Mouse (Mus musculus): ENCODE results near the gene Srgap3. TPM values are rescaled to one million over a fixed set of nuclear protein-coding genes. Genes with fewer than 3 reads are reported as not detected.

Gene Srgap3
- polyA plus RNA-seq, 1 experiment, result 4.6 TPM

- Histone ChIP-seq H3K79me3 (ENCODE audit: low read depth) (no peaks in the 10 kb centered on the region), H3K36me3 (ENCODE audit: control insufficient read depth, insufficient read depth) (peaks cover 4% of the 10 kb centered on the region), H3K79me2 (ENCODE audit: control insufficient read depth, insufficient read depth) (no peaks in the 10 kb centered on the region), H3ac (ENCODE audit: control insufficient read depth, insufficient read length, low read depth) (no peak overlapping the region), H3K27me3 (ENCODE audit: control insufficient read depth, insufficient read depth, insufficient read length) (no peaks in the 10 kb centered on the region), H3K4me3 (ENCODE audit: insufficient read depth, poor library complexity, severe bottlenecking) (no peak overlapping the region)
- TF ChIP-seq MAX (IDR thresholded peaks at IDR 0.05), result no peak
- peak; percentile 42 for TF ChIP-seq USF1 (IDR thresholded peaks at IDR 0.05; ENCODE audit: low read depth)
These were observed 22.4 kb downstream of the Srgap3 start for GRCm38 (mm10) chr6:112924606-112925141.

DNA sequence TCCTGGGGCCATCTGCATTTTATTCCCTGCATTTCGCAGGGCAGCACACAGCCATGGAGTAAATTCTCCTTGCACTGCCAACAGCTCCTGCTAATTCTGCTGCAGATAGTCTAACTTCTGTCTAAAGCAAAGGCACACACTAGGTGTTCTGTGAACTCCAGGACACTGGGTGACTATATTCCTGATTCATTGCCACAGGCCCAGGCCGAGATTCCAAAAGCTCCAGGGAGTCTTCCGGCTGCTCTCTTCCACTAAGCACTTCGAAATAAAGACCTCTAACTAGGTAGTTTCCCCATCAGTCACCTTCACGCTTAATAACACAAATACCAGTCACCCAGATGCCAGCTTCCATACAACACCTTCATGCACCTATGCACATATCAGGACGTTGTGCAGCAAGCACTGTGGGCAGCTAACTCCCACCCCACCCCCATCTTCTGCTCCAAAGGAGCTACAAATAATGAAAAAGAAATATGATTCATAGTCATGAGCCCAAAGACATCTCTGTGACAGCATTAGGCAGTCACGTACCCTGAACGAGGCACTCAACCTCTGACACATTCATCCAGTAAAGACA lies 26.4 kb downstream of the Srgap3 start:
- peaks cover 2% of the 10 kb centered on the region for H3K79me3 ChIP-seq (ENCODE audit: low read depth)
- no peak overlapping the region for H3K4me3 ChIP-seq (ENCODE audit: insufficient read depth, poor library complexity, severe bottlenecking)
- no peaks in the 10 kb centered on the region for H3K27me3 ChIP-seq (ENCODE audit: control insufficient read depth, insufficient read depth, insufficient read length)
- TF ChIP-seq MYOG (IDR thresholded peaks at IDR 0.05; ENCODE audit: control insufficient read depth, extremely low read depth, insufficient read length) (no peak), FOSL1 (IDR thresholded peaks at IDR 0.05; ENCODE audit: insufficient read depth, low read length, poor library complexity, severe bottlenecking) (no peak), USF1 (IDR thresholded peaks at IDR 0.05; ENCODE audit: low read depth) (no peak), CEBPB (IDR thresholded peaks at IDR 0.05; ENCODE audit: low read depth) (no peak), CTCF (IDR thresholded peaks at IDR 0.05; ENCODE audit: control insufficient read depth, insufficient read depth, insufficient read length) (no peak), MAX (IDR thresholded peaks at IDR 0.05) (no peak), MYOD1 (IDR thresholded peaks at IDR 0.05; ENCODE audit: control insufficient read depth, insufficient read length, low read depth) (no peak)
- H3ac ChIP-seq (ENCODE audit: control insufficient read depth, insufficient read length, low read depth), result no peak overlapping the region
- no peaks in the 10 kb centered on the region for H3K79me2 ChIP-seq (ENCODE audit: control insufficient read depth, insufficient read depth)
- peaks cover 4% of the 10 kb centered on the region for H3K36me3 ChIP-seq (ENCODE audit: control insufficient read depth, insufficient read depth)

DNA sequence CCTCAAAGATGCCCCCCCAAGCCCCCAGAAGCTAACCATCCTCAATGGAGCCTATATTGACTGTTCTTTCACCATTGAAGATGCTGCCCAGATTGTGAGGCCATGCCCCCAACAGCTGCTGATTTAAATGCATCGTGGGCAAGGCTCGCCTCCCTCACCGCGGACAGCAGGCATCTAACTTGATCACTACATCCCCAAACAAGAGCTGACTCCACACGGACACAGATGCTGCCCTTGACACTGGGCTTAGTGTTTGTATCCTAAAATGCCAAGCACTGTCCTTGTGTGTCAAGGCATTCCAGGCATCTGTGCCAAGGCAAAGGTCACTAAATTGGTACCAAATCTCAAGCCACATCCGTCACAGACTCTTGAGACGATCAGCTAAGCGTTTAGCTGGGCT lies 29.3 kb downstream of the Srgap3 start:
- H3K79me2 ChIP-seq (ENCODE audit: control insufficient read depth, insufficient read depth), result no peaks in the 10 kb centered on the region
- H3K27me3 ChIP-seq (ENCODE audit: control insufficient read depth, insufficient read depth, insufficient read length), result no peaks in the 10 kb centered on the region
- no peak for TF ChIP-seq CEBPB (IDR thresholded peaks at IDR 0.05; ENCODE audit: low read depth)
- TF ChIP-seq CTCF (IDR thresholded peaks at IDR 0.05; ENCODE audit: control insufficient read depth, insufficient read depth, insufficient read length), result no peak
- no peak for TF ChIP-seq MYOG (IDR thresholded peaks at IDR 0.05; ENCODE audit: control insufficient read depth, extremely low read depth, insufficient read length)
- TF ChIP-seq MYOD1 (IDR thresholded peaks at IDR 0.05; ENCODE audit: control insufficient read depth, insufficient read length, low read depth), result no peak
- no peak for TF ChIP-seq USF1 (IDR thresholded peaks at IDR 0.05; ENCODE audit: low read depth)
- TF ChIP-seq MAX (IDR thresholded peaks at IDR 0.05), result no peak
- no peak for TF ChIP-seq FOSL1 (IDR thresholded peaks at IDR 0.05; ENCODE audit: insufficient read depth, low read length, poor library complexity, severe bottlenecking)
- no peak overlapping the region for H3K4me3 ChIP-seq (ENCODE audit: insufficient read depth, poor library complexity, severe bottlenecking)
- H3K36me3 ChIP-seq (ENCODE audit: control insufficient read depth, insufficient read depth), result peaks cover 4% of the 10 kb centered on the region
- H3K79me3 ChIP-seq (ENCODE audit: low read depth), result peaks cover 2% of the 10 kb centered on the region
- no peak overlapping the region for H3ac ChIP-seq (ENCODE audit: control insufficient read depth, insufficient read length, low read depth)

DNA sequence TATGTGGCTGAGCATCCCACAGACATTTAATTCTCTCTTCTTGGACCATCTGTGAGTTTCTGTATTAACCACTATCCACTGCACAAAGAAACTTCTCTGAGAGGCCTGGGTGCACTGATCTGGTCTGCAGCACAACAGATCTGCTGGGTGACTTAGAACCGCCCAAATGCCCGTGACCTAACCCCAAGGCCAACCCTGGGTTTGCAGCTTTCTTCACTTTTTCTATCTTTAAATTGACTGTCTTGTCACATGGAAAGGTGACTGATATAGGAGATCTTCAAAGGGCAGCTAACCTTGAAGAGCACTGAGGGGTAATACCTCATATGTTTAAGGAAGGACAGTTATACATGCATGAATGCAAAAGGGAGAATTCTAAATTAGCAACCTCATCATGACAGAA lies 30.8 kb downstream of the Srgap3 start:
- Histone ChIP-seq H3K27me3 (ENCODE audit: control insufficient read depth, insufficient read depth, insufficient read length) (no peaks in the 10 kb centered on the region), H3K79me3 (ENCODE audit: low read depth) (peaks cover 2% of the 10 kb centered on the region), H3ac (ENCODE audit: control insufficient read depth, insufficient read length, low read depth) (no peak overlapping the region), H3K79me2 (ENCODE audit: control insufficient read depth, insufficient read depth) (no peaks in the 10 kb centered on the region), H3K4me3 (ENCODE audit: insufficient read depth, poor library complexity, severe bottlenecking) (no peak overlapping the region), H3K36me3 (ENCODE audit: control insufficient read depth, insufficient read depth) (no peaks in the 10 kb centered on the region)
- TF ChIP-seq CEBPB (IDR thresholded peaks at IDR 0.05; ENCODE audit: low read depth), result no peak
- no peak for TF ChIP-seq MAX (IDR thresholded peaks at IDR 0.05)
- no peak for TF ChIP-seq MYOD1 (IDR thresholded peaks at IDR 0.05; ENCODE audit: control insufficient read depth, insufficient read length, low read depth)
- TF ChIP-seq MYOG (IDR thresholded peaks at IDR 0.05; ENCODE audit: control insufficient read depth, extremely low read depth, insufficient read length), result no peak

GRCm38 (mm10) chr6:112912552-112912951 lies 34.5 kb downstream of the Srgap3 start:
- no peak overlapping the region for H3ac ChIP-seq (ENCODE audit: control insufficient read depth, insufficient read length, low read depth)
- H3K27me3 ChIP-seq (ENCODE audit: control insufficient read depth, insufficient read depth, insufficient read length), result no peaks in the 10 kb centered on the region
- H3K36me3 ChIP-seq (ENCODE audit: control insufficient read depth, insufficient read depth), result no peaks in the 10 kb centered on the region
- no peak overlapping the region for H3K4me3 ChIP-seq (ENCODE audit: insufficient read depth, poor library complexity, severe bottlenecking)
- no peaks in the 10 kb centered on the region for H3K79me2 ChIP-seq (ENCODE audit: control insufficient read depth, insufficient read depth)
- no peak for TF ChIP-seq USF1 (IDR thresholded peaks at IDR 0.05; ENCODE audit: low read depth)
- TF ChIP-seq MYOD1 (IDR thresholded peaks at IDR 0.05; ENCODE audit: control insufficient read depth, insufficient read length, low read depth), result no peak
- TF ChIP-seq FOSL1 (IDR thresholded peaks at IDR 0.05; ENCODE audit: insufficient read depth, low read length, poor library complexity, severe bottlenecking), result no peak
- TF ChIP-seq CEBPB (IDR thresholded peaks at IDR 0.05; ENCODE audit: low read depth), result no peak
- TF ChIP-seq CTCF (IDR thresholded peaks at IDR 0.05; ENCODE audit: control insufficient read depth, insufficient read depth, insufficient read length), result no peak
- no peak for TF ChIP-seq MAX (IDR thresholded peaks at IDR 0.05)
- TF ChIP-seq MYOG (IDR thresholded peaks at IDR 0.05; ENCODE audit: control insufficient read depth, extremely low read depth, insufficient read length), result no peak
- peaks cover 2% of the 10 kb centered on the region for H3K79me3 ChIP-seq (ENCODE audit: low read depth)

DNA sequence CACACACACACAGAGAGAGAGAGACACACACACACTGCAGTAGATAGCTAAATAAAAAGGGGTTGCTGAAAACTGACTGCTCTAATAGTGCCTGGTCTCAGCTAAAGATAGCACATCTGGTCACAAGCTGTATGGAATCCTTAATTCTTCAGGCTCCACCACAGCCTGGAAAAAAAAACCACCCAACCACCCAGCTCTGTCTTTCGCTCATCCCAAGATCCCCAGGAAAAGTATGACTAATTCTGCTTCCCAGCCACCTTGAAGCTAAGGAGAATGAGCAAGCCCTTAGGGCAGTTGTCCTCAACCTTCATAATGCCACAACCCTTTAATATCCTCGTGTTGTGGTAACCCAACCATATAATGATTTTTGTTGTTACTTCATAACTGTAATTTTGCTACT lies 37.4 kb downstream of the Srgap3 start:
- Histone ChIP-seq H3ac (ENCODE audit: control insufficient read depth, insufficient read length, low read depth) (no peak overlapping the region), H3K27me3 (ENCODE audit: control insufficient read depth, insufficient read depth, insufficient read length) (no peaks in the 10 kb centered on the region), H3K79me3 (ENCODE audit: low read depth) (no peaks in the 10 kb centered on the region), H3K36me3 (ENCODE audit: control insufficient read depth, insufficient read depth) (no peaks in the 10 kb centered on the region), H3K79me2 (ENCODE audit: control insufficient read depth, insufficient read depth) (no peaks in the 10 kb centered on the region), H3K4me3 (ENCODE audit: insufficient read depth, poor library complexity, severe bottlenecking) (no peak overlapping the region)
- TF ChIP-seq CTCF (IDR thresholded peaks at IDR 0.05; ENCODE audit: control insufficient read depth, insufficient read depth, insufficient read length) (no peak), MYOD1 (IDR thresholded peaks at IDR 0.05; ENCODE audit: control insufficient read depth, insufficient read length, low read depth) (peak; percentile 19)

Data from C2C12 (cell line).